Mouse (Mus musculus) kidney, adult 2 months (tissue): ENCODE measurements at regions not wholly inside any gene's neighbourhood (a gene's known extent, or its start where the extent isn't known, plus 50 kb on each side); places are given as distances from the start of the nearest gene placed in this dataset.

Source experiments
- CTCF ChIP-seq: fragments of 200-500 bp; conservative IDR thresholded peaks from 2 replicates; pipeline ENCODE4 v1.5.1; 2011; ENCODE audit warnings: low read depth, mild to moderate bottlenecking, control low read depth, low read length, moderate library complexity, mixed read lengths; ENCODE audit not compliant: insufficient read depth, insufficient read length
- POLR2A ChIP-seq: fragments of 200-500 bp; IDR thresholded peaks from one replicate; pipeline ENCODE4 v1.6.1; 2011; ENCODE audit warnings: low read depth, low read length, control low read depth

GRCm38 (mm10) chr3:39966390-39966789 is 564.7 kb upstream of the Intu start:
- TF ChIP-seq POLR2A (no peak), CTCF (no peak)
